Mouse (Mus musculus) C2C12 (cell line): ENCODE measurements at regions not wholly inside any gene's neighbourhood (a gene's known extent, or its start where the extent isn't known, plus 50 kb on each side); places are given as distances from the start of the nearest gene placed in this dataset.

Source experiments
- CTCF ChIP-seq: IDR thresholded peaks from one replicate; pipeline ENCODE4 v1.5.1; 2011; ENCODE audit not compliant: control insufficient read depth, insufficient read depth, insufficient read length
- MYOD1 ChIP-seq: IDR thresholded peaks from one replicate; pipeline ENCODE4 v1.6.1; 2011; ENCODE audit warnings: low read depth; ENCODE audit not compliant: control insufficient read depth, insufficient read length

GRCm38 (mm10) chr15:62439211-62439610 is 1405.8 kb downstream of the Gsdmc2 start:
- TF ChIP-seq MYOD1 (no peak), CTCF (no peak)
